Mouse (Mus musculus) forebrain, embryonic 11.5 days (tissue): ENCODE data around the gene Gnpat. TPM values are rescaled to one million over a fixed set of nuclear protein-coding genes. Genes with fewer than 3 reads are reported as not detected.

Experiments used
- ATAC-seq: fragments of 200-750 bp; cut with Nextera tagmentation; replicated peaks from 2 replicates; pipeline ENCODE4 v1.8.0; 2017; ENCODE audit warnings: moderate TSS enrichment; ENCODE audit not compliant: low FRiP score
- DNase-seq: peaks from one replicate; pipeline ENCODE4 v3.0.0-alpha.2; 2017; ENCODE audit warnings: low spot score
- H3K27ac ChIP-seq: fragments of 300-500 bp; sonication (generic); 2 replicates; pipeline ENCODE4 v1.5.1; 2014; ENCODE audit warnings: low read depth, low read length
- H3K27me3 ChIP-seq: fragments of 300-500 bp; sonication (generic); 2 replicates; pipeline ENCODE4 v1.6.1; 2014; ENCODE audit warnings: mild to moderate bottlenecking, low read length, mixed read lengths; ENCODE audit not compliant: control insufficient read depth, insufficient read depth
- H3K36me3 ChIP-seq: fragments of 300-500 bp; sonication (generic); 2 replicates; pipeline ENCODE4 v1.6.1; 2014; ENCODE audit warnings: mild to moderate bottlenecking, low read length, moderate library complexity, mixed read lengths; ENCODE audit not compliant: control insufficient read depth, insufficient read depth
- H3K4me1 ChIP-seq: fragments of 300-500 bp; sonication (generic); replicated peaks from 2 replicates; pipeline ENCODE4 v1.6.1; 2014; ENCODE audit warnings: low read length, mixed read lengths; ENCODE audit not compliant: control insufficient read depth, insufficient read depth
- H3K4me2 ChIP-seq: fragments of 300-500 bp; sonication (generic); 2 replicates; pipeline ENCODE4 v1.6.1; 2014; ENCODE audit warnings: low read depth, mild to moderate bottlenecking, low read length, moderate library complexity, mixed read lengths; ENCODE audit not compliant: severe bottlenecking
- H3K4me3 ChIP-seq: fragments of 300-500 bp; sonication (generic); 2 replicates; pipeline ENCODE4 v1.5.1; 2014; ENCODE audit warnings: low read depth, low read length
- H3K9ac ChIP-seq: fragments of 300-500 bp; sonication (generic); 2 replicates; pipeline ENCODE4 v1.6.1; 2014; ENCODE audit warnings: low read length
- H3K9me3 ChIP-seq: fragments of 300-500 bp; sonication (generic); 2 replicates; pipeline ENCODE4 v1.6.1; 2016; ENCODE audit warnings: low read length, mixed read lengths; ENCODE audit not compliant: control insufficient read depth
- WGBS: fragments of 180-500 bp; shearing (Covaris S2); extraction: QIAGEN DNeasy Blood & Tissue Kit; methylation state at CpG from one replicate; pipeline ENCODE4 v1.1.7; 2014; 5-methylcytosine and 5-hydroxymethylcytosine counted together
- polyA plus RNA-seq: library from polyadenylated mRNA; unstranded; fragments of >200 nt; fragmentation: Nextera tagmentation; extraction: Ambion mirVana; gene quantifications from 2 replicates; pipeline ENCODE4 v1.2.1, GENCODE M21; 2014

The Gnpat gene
- polyA plus RNA-seq, 1 experiment from 2014 or later, result 153 TPM

- DNase-seq, result no peak
- Histone ChIP-seq H3K27me3 (no peaks in the 10 kb centered on the region), H3K4me1 (no peaks in the 10 kb centered on the region; the same call in 1 of the 2 replicates), H3K4me2 (no peak overlapping the region), H3K4me3 (no peak overlapping the region), H3K9ac (no peak overlapping the region), H3K9me3 (no peaks in the 10 kb centered on the region), H3K36me3 (peaks cover 4% of the 10 kb centered on the region), H3K27ac (no peak overlapping the region)
- ATAC-seq, result no peak
- 81% methylated on average over 18 of the region's 18 CpGs for WGBS
Observed at GRCm38 (mm10) chr8:124917741-124918484, 55.1 kb downstream of the Gnpat start.

GRCm38 (mm10) chr8:124921369-124922279 lies 58.8 kb downstream of the Gnpat start:
- Histone ChIP-seq H3K27ac (no peak overlapping the region), H3K27me3 (no peaks in the 10 kb centered on the region), H3K9ac (no peak overlapping the region), H3K4me1 (no peaks in the 10 kb centered on the region; the same call in 1 of the 2 replicates), H3K9me3 (no peaks in the 10 kb centered on the region), H3K36me3 (no peaks in the 10 kb centered on the region; the same call in 1 of the 2 replicates), H3K4me2 (no peak overlapping the region), H3K4me3 (no peak overlapping the region)
- ATAC-seq (no peak), DNase-seq (no peak)
- WGBS, result 89% methylated on average over 18 of the region's 18 CpGs

GRCm38 (mm10) chr8:124922490-124923089 lies 59.8 kb downstream of the Gnpat start:
- H3K4me1 ChIP-seq, result no peaks in the 10 kb centered on the region; the same call in 1 of the 2 replicates
- H3K9ac ChIP-seq, result no peak overlapping the region
- WGBS, result 94% methylated on average over 11 of the region's 11 CpGs
- H3K27ac ChIP-seq, result no peak overlapping the region
- DNase-seq (no peak), ATAC-seq (no peak)
- no peaks in the 10 kb centered on the region for H3K27me3 ChIP-seq
- H3K4me3 ChIP-seq, result no peak overlapping the region
- H3K4me2 ChIP-seq, result no peak overlapping the region
- H3K36me3 ChIP-seq, result no peaks in the 10 kb centered on the region; the same call in 1 of the 2 replicates
- no peaks in the 10 kb centered on the region for H3K9me3 ChIP-seq

GRCm38 (mm10) chr8:124923971-124924652 lies 61.3 kb downstream of the Gnpat start:
- no peak overlapping the region for H3K27ac ChIP-seq
- no peak overlapping the region for H3K4me3 ChIP-seq
- WGBS, result 90% methylated on average over 15 of the region's 15 CpGs
- H3K4me2 ChIP-seq, result no peak overlapping the region
- ATAC-seq (no peak), DNase-seq (no peak)
- no peaks in the 10 kb centered on the region; the same call in 1 of the 2 replicates for H3K36me3 ChIP-seq
- no peaks in the 10 kb centered on the region for H3K27me3 ChIP-seq
- H3K4me1 ChIP-seq, result no peaks in the 10 kb centered on the region
- no peaks in the 10 kb centered on the region for H3K9me3 ChIP-seq
- H3K9ac ChIP-seq, result no peak overlapping the region

- 89% methylated on average over 14 of the region's 14 CpGs for WGBS
- ATAC-seq, result no peak
Observed at GRCm38 (mm10) chr8:124925544-124926266, 62.9 kb downstream of the Gnpat start.

GRCm38 (mm10) chr8:124926351-124926771 lies 63.5 kb downstream of the Gnpat start:
- Histone ChIP-seq H3K27me3 (no peaks in the 10 kb centered on the region), H3K4me2 (no peak overlapping the region), H3K4me3 (no peak overlapping the region), H3K36me3 (no peaks in the 10 kb centered on the region; the same call in 1 of the 2 replicates), H3K4me1 (no peaks in the 10 kb centered on the region), H3K27ac (no peak overlapping the region), H3K9ac (no peak overlapping the region), H3K9me3 (no peaks in the 10 kb centered on the region)
- no peak for DNase-seq
- ATAC-seq, result no peak
- 92% methylated on average over 10 of the region's 10 CpGs for WGBS

More at GRCm38 (mm10) chr8:124925544-124926266, 62.9 kb downstream of the Gnpat start:
- no peaks in the 10 kb centered on the region for H3K27me3 ChIP-seq
- DNase-seq, result no peak
- H3K4me3 ChIP-seq, result no peak overlapping the region
- no peak overlapping the region for H3K4me2 ChIP-seq
- no peak overlapping the region for H3K9ac ChIP-seq
- no peaks in the 10 kb centered on the region; the same call in 1 of the 2 replicates for H3K36me3 ChIP-seq
- H3K27ac ChIP-seq, result no peak overlapping the region
- no peaks in the 10 kb centered on the region for H3K4me1 ChIP-seq
- H3K9me3 ChIP-seq, result no peaks in the 10 kb centered on the region

- Histone ChIP-seq H3K4me3 (no peak overlapping the region), H3K9ac (no peak overlapping the region), H3K9me3 (no peaks in the 10 kb centered on the region), H3K27me3 (no peaks in the 10 kb centered on the region), H3K27ac (no peak overlapping the region), H3K4me1 (no peaks in the 10 kb centered on the region), H3K4me2 (no peak overlapping the region), H3K36me3 (no peaks in the 10 kb centered on the region; the same call in 1 of the 2 replicates)
- ATAC-seq (no peak), DNase-seq (no peak)
- WGBS, result 92% methylated on average over 11 of the region's 11 CpGs
Observed at GRCm38 (mm10) chr8:124929006-124929405, 66.2 kb downstream of the Gnpat start.
